Mouse (Mus musculus) CH12.LX (cell line): ENCODE data around the gene Ctsl. TPM values are rescaled to one million over a fixed set of nuclear protein-coding genes. Genes with fewer than 3 reads are reported as not detected.
A peak's percentile ranks its signal among the peaks of the same experiment; 100 is the strongest.

ENCODE experiments used
- DNase-seq: peaks from one replicate; pipeline ENCODE4 v3.0.0-alpha.2; 2013; ENCODE audit errors: extremely low read depth
- H3K27ac ChIP-seq: 2 replicates; pipeline ENCODE4 v1.5.1; 2012; ENCODE audit warnings: low read depth, mild to moderate bottlenecking, control low read depth, moderate library complexity; ENCODE audit not compliant: insufficient read depth
- H3K27me3 ChIP-seq: replicated peaks from 2 replicates; pipeline ENCODE3; 2012; ENCODE audit warnings: inconsistent platforms
- H3K36me3 ChIP-seq, 2 experiments: replicated peaks in 1 of 2; 2 replicates each; pipeline versions ENCODE3 to v1.6.1; 2012; ENCODE audit warnings: inconsistent platforms in 1 of 2, low read length in 1 of 2, mild to moderate bottlenecking in 1 of 2, mixed read lengths in 1 of 2, moderate library complexity in 1 of 2; ENCODE audit not compliant: control insufficient read depth in 1 of 2, insufficient read depth in 1 of 2
- H3K4me1 ChIP-seq, 2 experiments: 2 replicates each; pipeline ENCODE4 v1.6.1; 2012; ENCODE audit warnings: inconsistent platforms in 1 of 2, moderate library complexity in 1 of 2; ENCODE audit not compliant: insufficient read depth in 2 of 2, control insufficient read depth in 1 of 2
- H3K4me2 ChIP-seq: 2 replicates; pipeline ENCODE4 v1.6.1; 2012; ENCODE audit warnings: low read depth, mild to moderate bottlenecking, control low read depth; ENCODE audit not compliant: poor library complexity, insufficient read depth, severe bottlenecking
- H3K4me3 ChIP-seq, 3 experiments: fragments of 150-350 bp in 1 of 3; sonication (generic) in 1 of 3; replicated peaks in 1 of 3; 2 replicates each; pipeline versions ENCODE3 to v1.5.1; 2011 to 2012; ENCODE audit warnings: low read depth in 2 of 3, low read length in 2 of 3, mild to moderate bottlenecking in 2 of 3, moderate library complexity in 2 of 3, control low read depth in 1 of 3, improper control_type of control experiment in 1 of 3, inconsistent platforms in 1 of 3, mixed read lengths in 1 of 3; ENCODE audit not compliant: poor library complexity in 1 of 3
- H3K79me2 ChIP-seq: replicated peaks from 2 replicates; pipeline ENCODE4 v1.6.1; 2012; ENCODE audit warnings: mild to moderate bottlenecking, moderate library complexity; ENCODE audit not compliant: control insufficient read depth, poor library complexity, insufficient read depth, severe bottlenecking; ENCODE audit errors: extremely low read depth
- H3K9ac ChIP-seq: 2 replicates; pipeline ENCODE4 v1.6.1; 2012; ENCODE audit warnings: low read depth, mild to moderate bottlenecking, control low read depth, moderate library complexity; ENCODE audit not compliant: insufficient read depth
- H3K9me3 ChIP-seq: replicated peaks from 2 replicates; pipeline ENCODE3; 2012; ENCODE audit warnings: low read length, inconsistent platforms, mixed read lengths
- CHD1 ChIP-seq: IDR thresholded peaks from 2 replicates; pipeline ENCODE4 v1.6.1; 2012; ENCODE audit warnings: low read depth, low read length, improper control_type of control experiment, inconsistent platforms
- CTCF ChIP-seq, 2 experiments: IDR thresholded peaks in 1 of 2; conservative IDR thresholded peaks in 1 of 2; 2 replicates each; pipeline ENCODE4 v1.5.1; 2011 to 2012; ENCODE audit warnings: low read depth in 2 of 2, low read length in 2 of 2, improper control_type of control experiment in 1 of 2, inconsistent platforms in 1 of 2, mild to moderate bottlenecking in 1 of 2, moderate library complexity in 1 of 2
- E2F4 ChIP-seq: IDR thresholded peaks from 2 replicates; pipeline ENCODE4 v1.6.1; 2011; ENCODE audit warnings: low read depth, low read length, improper control_type of control experiment; ENCODE audit not compliant: insufficient replicate concordance
- ELF1 ChIP-seq: IDR thresholded peaks from 2 replicates; pipeline ENCODE4 v1.6.1; 2014; ENCODE audit warnings: low read depth, mild to moderate bottlenecking, inconsistent platforms, low read length, improper control_type of control experiment
- ETS1 ChIP-seq: conservative IDR thresholded peaks from 2 replicates; pipeline ENCODE4 v1.6.1; 2012; ENCODE audit warnings: low read depth, mild to moderate bottlenecking, inconsistent platforms, low read length, improper control_type of control experiment, moderate library complexity
- HCFC1 ChIP-seq: IDR thresholded peaks from 2 replicates; pipeline ENCODE4 v1.6.1; 2012; ENCODE audit warnings: low read depth, mild to moderate bottlenecking, inconsistent platforms, low read length, improper control_type of control experiment
- IRF4 ChIP-seq: IDR thresholded peaks from 2 replicates; pipeline ENCODE4 v1.6.1; 2014; ENCODE audit warnings: low read depth, mild to moderate bottlenecking, inconsistent platforms, low read length, improper control_type of control experiment
- JUND ChIP-seq: conservative IDR thresholded peaks from 2 replicates; pipeline ENCODE4 v1.6.1; 2011; ENCODE audit warnings: low read depth, low read length, improper control_type of control experiment
- KAT2A ChIP-seq: IDR thresholded peaks from 2 replicates; pipeline ENCODE4 v1.6.1; 2012; ENCODE audit warnings: low read length, improper control_type of control experiment, inconsistent platforms; ENCODE audit not compliant: insufficient replicate concordance
- MAFK ChIP-seq: IDR thresholded peaks from 2 replicates; pipeline ENCODE4 v1.6.1; 2011; ENCODE audit warnings: low read length, improper control_type of control experiment; ENCODE audit not compliant: insufficient replicate concordance
- MAZ ChIP-seq: IDR thresholded peaks from 2 replicates; pipeline ENCODE4 v1.6.1; 2012; ENCODE audit warnings: low read depth, mild to moderate bottlenecking, inconsistent platforms, low read length, improper control_type of control experiment, moderate library complexity
- MXI1 ChIP-seq: IDR thresholded peaks from 2 replicates; pipeline ENCODE4 v1.6.1; 2011; ENCODE audit warnings: mild to moderate bottlenecking, low read depth, low read length, improper control_type of control experiment
- MYC ChIP-seq: IDR thresholded peaks from 2 replicates; pipeline ENCODE4 v1.6.1; 2011; ENCODE audit warnings: low read depth, mild to moderate bottlenecking, improper control_type of control experiment, low read length
- NRF1 ChIP-seq: IDR thresholded peaks from 2 replicates; pipeline ENCODE4 v1.6.1; 2014; ENCODE audit warnings: low read depth, mild to moderate bottlenecking, inconsistent platforms, low read length, improper control_type of control experiment, moderate library complexity
- RAD21 ChIP-seq: IDR thresholded peaks from 2 replicates; pipeline ENCODE4 v1.6.1; 2011; ENCODE audit warnings: low read depth, mild to moderate bottlenecking, low read length, improper control_type of control experiment, moderate library complexity
- RCOR1 ChIP-seq: conservative IDR thresholded peaks from 2 replicates; pipeline ENCODE4 v1.6.1; 2012; ENCODE audit warnings: low read depth, mild to moderate bottlenecking, inconsistent platforms, low read length, improper control_type of control experiment
- SIN3A ChIP-seq: IDR thresholded peaks from 2 replicates; pipeline ENCODE4 v1.6.1; 2012; ENCODE audit warnings: low read length, improper control_type of control experiment, inconsistent platforms
- TBP ChIP-seq: conservative IDR thresholded peaks from 2 replicates; pipeline ENCODE4 v1.6.1; 2011; ENCODE audit warnings: low read depth, low read length, improper control_type of control experiment
- TCF12 ChIP-seq: IDR thresholded peaks from 2 replicates; pipeline ENCODE4 v1.6.1; 2014; ENCODE audit warnings: low read depth, mild to moderate bottlenecking, inconsistent platforms, low read length, improper control_type of control experiment
- UBTF ChIP-seq: IDR thresholded peaks from 2 replicates; pipeline ENCODE4 v1.6.1; 2012; ENCODE audit warnings: low read depth, mild to moderate bottlenecking, inconsistent platforms, low read length, improper control_type of control experiment, moderate library complexity
- ZMIZ1 ChIP-seq: IDR thresholded peaks from 2 replicates; pipeline ENCODE4 v1.6.1; 2012; ENCODE audit warnings: low read depth, mild to moderate bottlenecking, inconsistent platforms, low read length, improper control_type of control experiment
- ZNF384 ChIP-seq: IDR thresholded peaks from 2 replicates; pipeline ENCODE4 v1.6.1; 2012; ENCODE audit warnings: low read depth, low read length, improper control_type of control experiment, inconsistent platforms
- dilution Hi-C: fragments of 300-500 bp; cut with MboI; formaldehyde crosslinking; loops from 2 replicates; pipeline ENCODE4 v1.14.3; 2020; ENCODE audit warnings: low sequenced_read_pairs; ENCODE audit not compliant: extremely low pct_unique_long_range_greater_than_20kb, extremely low pct_ligation_motif_present
- in situ Hi-C: fragments of 300-500 bp; cut with MboI; formaldehyde crosslinking; loops from 3 replicates; pipeline ENCODE4 v1.14.3; 2019; ENCODE audit warnings: low sequenced_read_pairs, low pct_ligation_motif_present, low pct_unique_long_range_greater_than_20kb, mixed read lengths
- polyA plus RNA-seq: library from polyadenylated mRNA; unstranded; fragments of >175 nt; gene quantifications from 2 replicates; pipeline ENCODE4 v1.2.1, GENCODE M21; 2012; ENCODE audit warnings: low read depth; ENCODE audit not compliant: insufficient read length
- total RNA-seq, 2 experiments: library from RNA; depleted of rRNA; stranded (reverse); fragments of 300-350 nt in 1 of 2; fragments of >200 nt in 1 of 2; gene quantifications; 2 replicates each; pipeline ENCODE4 v1.2.3; 2012 to 2014

Ctsl gene
- total and polyA plus RNA-seq, 3 experiments, result 0.89 to 6.5 (median 4.6) TPM

DNA sequence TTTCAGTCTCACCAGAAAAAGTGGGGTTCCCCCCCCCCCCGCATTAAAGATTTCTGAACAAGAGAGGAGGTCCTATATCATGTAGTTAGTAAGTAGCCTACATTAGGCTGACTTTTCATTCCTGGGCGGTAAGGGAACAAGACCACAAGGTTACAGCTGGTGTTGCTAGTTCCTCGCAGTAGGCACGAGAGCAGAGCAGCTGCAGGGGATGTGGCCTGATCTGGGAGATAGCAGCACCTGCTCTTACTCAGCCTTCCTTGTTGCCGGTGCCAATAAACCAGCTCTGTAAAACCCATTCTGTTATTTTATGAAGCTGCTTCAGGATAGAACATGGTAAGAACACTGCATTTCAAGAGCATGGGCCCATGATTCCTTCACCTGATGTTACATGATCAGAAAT is 39.9 kb upstream of the Ctsl start:
- H3K27me3 ChIP-seq, result no peaks in the 10 kb centered on the region
- no peak overlapping the region for H3K4me3 ChIP-seq
- dilution Hi-C loops (no loop called here), in situ Hi-C loops (no loop called here)
- no peak overlapping the region for H3K27ac ChIP-seq
- peaks cover 3% of the 10 kb centered on the region for H3K9me3 ChIP-seq
- no peaks in the 10 kb centered on the region for H3K36me3 ChIP-seq
- no peak for DNase-seq
- peaks cover 0 to 17% of the 10 kb centered on the region in 2 experiments; a peak in 2 of 4 replicates for H3K4me1 ChIP-seq
- H3K9ac ChIP-seq, result no peak overlapping the region
- H3K79me2 ChIP-seq, result no peaks in the 10 kb centered on the region
- H3K4me2 ChIP-seq, result no peak overlapping the region
- TF ChIP-seq NRF1, result no peak
- no peak for TF ChIP-seq UBTF
- TF ChIP-seq ETS1, result no peak
- TF ChIP-seq ZNF384, result no peak
- no peak for TF ChIP-seq ELF1
- TF ChIP-seq ZMIZ1, result no peak
- no peak for TF ChIP-seq KAT2A
- no peak for TF ChIP-seq CHD1
- no peak for TF ChIP-seq RCOR1
- TF ChIP-seq SIN3A, result no peak
- no peak for TF ChIP-seq MAZ
- no peak for TF ChIP-seq E2F4
- no peak for TF ChIP-seq IRF4
- no peak for TF ChIP-seq MXI1
- no peak for TF ChIP-seq HCFC1
- TF ChIP-seq MYC, result no peak
- no peak for TF ChIP-seq MAFK
- TF ChIP-seq, all 38 proteins: peak for 0

DNA sequence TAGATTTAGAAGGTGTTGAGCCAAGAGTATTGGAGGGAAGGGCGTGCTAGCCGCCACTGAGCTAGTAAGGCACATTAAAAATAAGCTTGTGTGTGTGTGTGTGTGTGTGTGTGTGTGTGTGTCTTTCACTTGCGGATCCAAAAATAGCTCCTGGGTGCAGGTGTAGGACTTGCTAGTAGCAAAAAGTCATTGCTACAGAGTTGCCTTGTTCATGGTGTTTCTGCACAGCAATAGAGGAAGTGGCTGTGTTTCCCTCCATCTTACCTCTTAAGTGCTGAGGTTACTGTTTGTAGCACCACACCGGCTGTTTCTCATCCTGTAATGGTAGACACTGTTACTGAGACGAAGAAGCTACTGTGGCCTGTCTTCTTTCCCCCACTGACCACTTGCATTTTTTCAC is 37.3 kb upstream of the Ctsl start:
- Histone ChIP-seq H3K27me3 (no peaks in the 10 kb centered on the region), H3K9me3 (no peaks in the 10 kb centered on the region), H3K4me1 (peaks cover 0 to 20% of the 10 kb centered on the region in 2 experiments; a peak in 2 of 4 replicates), H3K4me3 (no peak overlapping the region), H3K4me2 (no peak overlapping the region), H3K79me2 (no peaks in the 10 kb centered on the region), H3K27ac (no peak overlapping the region), H3K36me3 (no peaks in the 10 kb centered on the region), H3K9ac (no peak overlapping the region)
- no peak for TF ChIP-seq ETS1
- no peak for TF ChIP-seq E2F4
- no peak for TF ChIP-seq TBP
- no peak for TF ChIP-seq CTCF (conservative IDR thresholded peaks at IDR 0.05 in 1 of 2, IDR thresholded peaks at IDR 0.05 in 1 of 2; ENCODE audit: low read depth in 2 of 2, low read length in 2 of 2)
- TF ChIP-seq JUND, result no peak
- TF ChIP-seq RAD21, result no peak
- no peak for TF ChIP-seq TCF12
- in situ Hi-C loops, result no loop called here
- dilution Hi-C loops, result no loop called here
- peak; percentile 32 for DNase-seq
